Mouse (Mus musculus) kidney, embryonic 16.5 days (tissue): ENCODE measurements around the gene Rnf10. TPM values are rescaled to one million over a fixed set of nuclear protein-coding genes. Genes with fewer than 3 reads are reported as not detected.
"Not testable (repeated sequence)": the region's sequence is repeated elsewhere in the genome, so short reads cannot be mapped to it uniquely, and the experiment has no call there.

Experiments
- ATAC-seq: fragments of 200-750 bp; cut with Nextera tagmentation; 2 replicates; pipeline ENCODE4 v1.8.0; 2017; ENCODE audit warnings: moderate TSS enrichment; ENCODE audit not compliant: low FRiP score, low TSS enrichment
- H3K27ac ChIP-seq: fragments of 300-500 bp; sonication (generic); 2 replicates; pipeline ENCODE4 v1.5.1; 2014; ENCODE audit warnings: low read length
- H3K27me3 ChIP-seq: fragments of 300-500 bp; sonication (generic); 2 replicates; pipeline ENCODE4 v1.6.1; 2014; ENCODE audit warnings: low read length, control low read depth, mixed read lengths; ENCODE audit not compliant: insufficient read depth
- H3K36me3 ChIP-seq: fragments of 300-500 bp; sonication (generic); 2 replicates; pipeline ENCODE4 v1.6.1; 2014; ENCODE audit warnings: low read length, control low read depth, mixed read lengths; ENCODE audit not compliant: insufficient read depth
- H3K4me1 ChIP-seq: fragments of 300-500 bp; sonication (generic); 2 replicates; pipeline ENCODE4 v1.6.1; 2014; ENCODE audit warnings: low read length, control low read depth, mixed read lengths; ENCODE audit not compliant: insufficient read depth
- H3K4me2 ChIP-seq: fragments of 300-500 bp; sonication (generic); replicated peaks from 2 replicates; pipeline ENCODE4 v1.6.1; 2014; ENCODE audit warnings: low read depth, low read length
- H3K4me3 ChIP-seq: fragments of 300-500 bp; sonication (generic); 2 replicates; pipeline ENCODE4 v1.5.1; 2014; ENCODE audit warnings: mild to moderate bottlenecking, low read length
- H3K9ac ChIP-seq: fragments of 300-500 bp; sonication (generic); replicated peaks from 2 replicates; pipeline ENCODE4 v1.6.1; 2014; ENCODE audit warnings: low read length
- H3K9me3 ChIP-seq: fragments of 300-500 bp; sonication (generic); 2 replicates; pipeline ENCODE4 v1.6.1; 2016; ENCODE audit warnings: low read length, control low read depth
- WGBS: fragments of 180-500 bp; shearing (Covaris S2); extraction: QIAGEN DNeasy Blood & Tissue Kit; methylation state at CpG from one replicate; pipeline ENCODE4 v1.1.7; 2014; 5-methylcytosine and 5-hydroxymethylcytosine counted together
- polyA plus RNA-seq: library from polyadenylated mRNA; unstranded; fragments of >200 nt; fragmentation: Nextera tagmentation; extraction: Ambion mirVana; gene quantifications from 2 replicates; pipeline ENCODE4 v1.2.1, GENCODE M21; 2015

Gene Rnf10
- 122 and 134 TPM in 2 replicates for polyA plus RNA-seq

GRCm38 (mm10) chr5:115272812-115273548, at the start of gene Rnf10:
Rnf10 (minus strand) TSS chr5:115272898.
- Histone ChIP-seq H3K4me2 (peak within 1 kb of the TSS; percentile 78), H3K36me3 (no peaks in the 10 kb centered on the region; the same call in 1 of the 2 replicates), H3K27me3 (no peaks in the 10 kb centered on the region), H3K4me1 (peaks cover 40% of the 10 kb centered on the region), H3K9ac (peak within 1 kb of the TSS; percentile 91), H3K4me3 (peak within 1 kb of the TSS; percentile 80), H3K9me3 (no peaks in the 10 kb centered on the region), H3K27ac (peak within 1 kb of the TSS; percentile 69)
- ATAC-seq: peak; percentile 79
- 15% methylated on average over 26 of the region's 26 CpGs for WGBS

GRCm38 (mm10) chr5:115319004-115319940, 46.6 kb upstream of the Rnf10 start:
- H3K9ac ChIP-seq: peak overlapping the region; percentile 64
- H3K27me3 ChIP-seq: no peaks in the 10 kb centered on the region
- H3K36me3 ChIP-seq: no peaks in the 10 kb centered on the region
- H3K4me1 ChIP-seq: peaks cover 32% of the 10 kb centered on the region
- peak overlapping the region; percentile 82 for H3K4me2 ChIP-seq
- peak; percentile 86 for ATAC-seq
- peak overlapping the region; percentile 91 for H3K27ac ChIP-seq
- no peaks in the 10 kb centered on the region for H3K9me3 ChIP-seq
- under 1% methylated on average over 22 of the region's 22 CpGs for WGBS
- H3K4me3 ChIP-seq: peak overlapping the region; percentile 49

- WGBS: 6% methylated on average over 10 of the region's 10 CpGs
- Histone ChIP-seq H3K4me3 (0 out of 2 replicates have a peak overlapping the region, but pooled peaks have one; percentile 12), H3K36me3 (no peaks in the 10 kb centered on the region), H3K27me3 (no peaks in the 10 kb centered on the region), H3K9me3 (no peaks in the 10 kb centered on the region), H3K27ac (peak overlapping the region; percentile 18), H3K9ac (peak overlapping the region; percentile 53), H3K4me1 (peaks cover 43% of the 10 kb centered on the region), H3K4me2 (peak overlapping the region; percentile 40)
- ATAC-seq: peak; percentile 29; the same call in 1 of the 2 replicates
Observed at GRCm38 (mm10) chr5:115317645-115318328, 45.1 kb upstream of the Rnf10 start.

- peak overlapping the region; percentile 53 for H3K9ac ChIP-seq
- no peak for ATAC-seq
- 12% methylated on average over 14 of the region's 14 CpGs for WGBS
Observed at GRCm38 (mm10) chr5:115316968-115317644, 44.4 kb upstream of the Rnf10 start.

GRCm38 (mm10) chr5:115313668-115313943, 40.9 kb upstream of the Rnf10 start:
- H3K4me2 ChIP-seq: no peak overlapping the region

More at GRCm38 (mm10) chr5:115316968-115317644, 44.4 kb upstream of the Rnf10 start:
- Histone ChIP-seq H3K9me3 (no peaks in the 10 kb centered on the region), H3K4me2 (peak overlapping the region; percentile 40), H3K4me3 (no peak overlapping the region), H3K27ac (peak overlapping the region; percentile 9), H3K27me3 (no peaks in the 10 kb centered on the region), H3K4me1 (peaks cover 43% of the 10 kb centered on the region), H3K36me3 (no peaks in the 10 kb centered on the region)

GRCm38 (mm10) chr5:115312816-115313667, 40.3 kb upstream of the Rnf10 start:
- 53% methylated on average over 10 of the region's 10 CpGs for WGBS
- Histone ChIP-seq H3K4me1 (peaks cover 27% of the 10 kb centered on the region), H3K27me3 (no peaks in the 10 kb centered on the region), H3K4me3 (no peak overlapping the region), H3K36me3 (no peaks in the 10 kb centered on the region), H3K27ac (no peak overlapping the region), H3K9me3 (no peaks in the 10 kb centered on the region), H3K9ac (no peak overlapping the region), H3K4me2 (no peak overlapping the region)
- peak; percentile 52 for ATAC-seq

More at GRCm38 (mm10) chr5:115313668-115313943, 40.9 kb upstream of the Rnf10 start:
- Histone ChIP-seq H3K4me3 (no peak overlapping the region), H3K9ac (no peak overlapping the region), H3K4me1 (peaks cover 31% of the 10 kb centered on the region), H3K27me3 (no peaks in the 10 kb centered on the region), H3K9me3 (no peaks in the 10 kb centered on the region), H3K36me3 (no peaks in the 10 kb centered on the region), H3K27ac (no peak overlapping the region)
- ATAC-seq: no peak
- WGBS: 44% methylated on average over 5 of the region's 5 CpGs

GRCm38 (mm10) chr5:115312354-115312753, 39.7 kb upstream of the Rnf10 start:
- no peaks in the 10 kb centered on the region for H3K36me3 ChIP-seq
- no peak overlapping the region for H3K27ac ChIP-seq
- no peak overlapping the region for H3K4me2 ChIP-seq
- H3K9me3 ChIP-seq: no peaks in the 10 kb centered on the region
- no peaks in the 10 kb centered on the region for H3K27me3 ChIP-seq
- peaks cover 20% of the 10 kb centered on the region for H3K4me1 ChIP-seq
- H3K9ac ChIP-seq: no peak overlapping the region
- no peak overlapping the region for H3K4me3 ChIP-seq
- no peak for ATAC-seq
- 84% methylated on average over 4 of the region's 4 CpGs for WGBS

- 67% methylated on average over 3 of the region's 7 CpGs for WGBS
- not testable (repeated sequence) for H3K4me2 ChIP-seq, H3K4me3 ChIP-seq, ATAC-seq, H3K27ac ChIP-seq, H3K9me3 ChIP-seq, H3K27me3 ChIP-seq, H3K9ac ChIP-seq
- H3K4me1 ChIP-seq: peaks cover 24% of the 10 kb centered on the region
- H3K36me3 ChIP-seq: peaks cover 18% of the 10 kb centered on the region
Observed at GRCm38 (mm10) chr5:115302190-115302589, 29.5 kb upstream of the Rnf10 start.
